Mouse (Mus musculus) cortical plate, adult 2 months (tissue): Measurements from ENCODE around the gene Fbln2.

Experiments used
- CTCF ChIP-seq: fragments of 200-500 bp; IDR thresholded peaks from 2 replicates; pipeline ENCODE4 v1.5.1; 2011; ENCODE audit warnings: mild to moderate bottlenecking, control low read depth, low read length; ENCODE audit not compliant: insufficient read depth; ENCODE audit errors: extremely low read depth
- POLR2A ChIP-seq: fragments of 200-500 bp; IDR thresholded peaks from 2 replicates; pipeline ENCODE4 v1.6.1; 2011; ENCODE audit warnings: mild to moderate bottlenecking, low read length, control low read depth; ENCODE audit not compliant: insufficient read depth; ENCODE audit errors: extremely low read depth

GRCm38 (mm10) chr6:91288961-91289360 lies 76.7 kb downstream of the Fbln2 start:
- TF ChIP-seq CTCF (no peak), POLR2A (no peak)
